Mouse (Mus musculus) cortical plate, adult 2 months (tissue): ENCODE measurements around the gene Pak1ip1. TPM values are rescaled to one million over a fixed set of nuclear protein-coding genes. Genes with fewer than 3 reads are reported as not detected.
"Not testable (repeated sequence)": the region's sequence is repeated elsewhere in the genome, so short reads cannot be mapped to it uniquely, and the experiment has no call there.

ENCODE experiments used
- H3K27ac ChIP-seq: fragments of 200-500 bp; 2 replicates; pipeline ENCODE4 v1.5.1; 2012; ENCODE audit warnings: low read length, control low read depth, inconsistent platforms; ENCODE audit not compliant: insufficient read depth
- H3K4me1 ChIP-seq: fragments of 200-500 bp; 2 replicates; pipeline ENCODE4 v1.6.1; 2011; ENCODE audit warnings: low read length; ENCODE audit not compliant: control insufficient read depth, insufficient read depth
- H3K4me3 ChIP-seq: fragments of 200-500 bp; 2 replicates; pipeline ENCODE4 v1.5.1; 2011; ENCODE audit warnings: mild to moderate bottlenecking, low read length, control low read depth; ENCODE audit not compliant: insufficient read depth
- CTCF ChIP-seq: fragments of 200-500 bp; IDR thresholded peaks from 2 replicates; pipeline ENCODE4 v1.5.1; 2011; ENCODE audit warnings: mild to moderate bottlenecking, control low read depth, low read length; ENCODE audit not compliant: insufficient read depth; ENCODE audit errors: extremely low read depth
- POLR2A ChIP-seq: fragments of 200-500 bp; IDR thresholded peaks from 2 replicates; pipeline ENCODE4 v1.6.1; 2011; ENCODE audit warnings: mild to moderate bottlenecking, low read length, control low read depth; ENCODE audit not compliant: insufficient read depth; ENCODE audit errors: extremely low read depth
- polyA plus RNA-seq: library from polyadenylated mRNA; depleted of rRNA; stranded (reverse); fragments of >200 nt; gene quantifications from 2 replicates; pipeline ENCODE4 v1.2.3, GENCODE M21; 2012

Gene Pak1ip1
- polyA plus RNA-seq, 1 experiment = 49.9 TPM

GRCm38 (mm10) chr13:40977609-40978008 is 23.2 kb upstream of the Pak1ip1 start:
- TF ChIP-seq POLR2A = no peak
- peak; percentile 77 for TF ChIP-seq CTCF
- peaks cover 1% of the 10 kb centered on the region; the same call in 1 of the 2 replicates for H3K4me1 ChIP-seq
- no peak overlapping the region for H3K4me3 ChIP-seq
- no peak overlapping the region for H3K27ac ChIP-seq

- peaks cover 1% of the 10 kb centered on the region; the same call in 1 of the 2 replicates for H3K4me1 ChIP-seq
- TF ChIP-seq CTCF = no peak
- peak overlapping the region; percentile 96 for H3K27ac ChIP-seq
- H3K4me3 ChIP-seq = no peak overlapping the region
Measured at GRCm38 (mm10) chr13:40978652-40979051, 22.2 kb upstream of the Pak1ip1 start.

- TF ChIP-seq CTCF (no peak), POLR2A (no peak)
- Histone ChIP-seq H3K4me3 (no peak overlapping the region), H3K4me1 (peaks cover 1% of the 10 kb centered on the region; the same call in 1 of the 2 replicates), H3K27ac (peak overlapping the region; percentile 96)
Measured at GRCm38 (mm10) chr13:40979321-40979720, 21.5 kb upstream of the Pak1ip1 start.

GRCm38 (mm10) chr13:40982759-40983158 is 18.1 kb upstream of the Pak1ip1 start:
- no peak overlapping the region for H3K4me3 ChIP-seq
- TF ChIP-seq CTCF (no peak), POLR2A (no peak)
- H3K4me1 ChIP-seq = peaks cover 1% of the 10 kb centered on the region; the same call in 1 of the 2 replicates
- no peak overlapping the region for H3K27ac ChIP-seq

- Histone ChIP-seq H3K27ac (no peak overlapping the region), H3K4me3 (no peak overlapping the region), H3K4me1 (no peaks in the 10 kb centered on the region)
- TF ChIP-seq CTCF = no peak
- no peak for TF ChIP-seq POLR2A
Measured at GRCm38 (mm10) chr13:40986081-40986480, 14.7 kb upstream of the Pak1ip1 start.

GRCm38 (mm10) chr13:40987608-40988303 is 13.1 kb upstream of the Pak1ip1 start:
- not testable (repeated sequence) for H3K27ac ChIP-seq, H3K4me3 ChIP-seq, H3K4me1 ChIP-seq

- Histone ChIP-seq H3K27ac (no peak overlapping the region), H3K4me3 (no peak overlapping the region), H3K4me1 (no peaks in the 10 kb centered on the region)
- no peak for TF ChIP-seq POLR2A
- no peak for TF ChIP-seq CTCF
Measured at GRCm38 (mm10) chr13:40988418-40988817, 12.4 kb upstream of the Pak1ip1 start.

GRCm38 (mm10) chr13:40994487-40995263 is 6.1 kb upstream of the Pak1ip1 start:
- no peak overlapping the region for H3K27ac ChIP-seq
- H3K4me3 ChIP-seq = no peak overlapping the region
- H3K4me1 ChIP-seq = no peaks in the 10 kb centered on the region
- TF ChIP-seq CTCF (no peak), POLR2A (no peak)

- H3K4me3 ChIP-seq = not testable (repeated sequence)
Measured at GRCm38 (mm10) chr13:40998537-40998936, 2.3 kb upstream of the Pak1ip1 start.

GRCm38 (mm10) chr13:41000140-41000925 is 490 bp upstream of the Pak1ip1 start:
- H3K4me3 ChIP-seq = peak overlapping the region; percentile 53
- TF ChIP-seq CTCF (peak; percentile 32; the same call in 1 of the 2 replicates), POLR2A (no peak)
- peak overlapping the region; percentile 90 for H3K27ac ChIP-seq
- H3K4me1 ChIP-seq = peaks cover 2% of the 10 kb centered on the region

More at GRCm38 (mm10) chr13:40998537-40998936, 2.3 kb upstream of the Pak1ip1 start:
- not testable (repeated sequence) for H3K27ac ChIP-seq, H3K4me1 ChIP-seq
